ENCODE assay signal across 27 mouse cellular contexts in genomic region chr12:87121918-87122589, GRCm38 (mm10). TPM values are rescaled to one million over a fixed set of nuclear protein-coding genes. Genes with fewer than 3 reads are reported as not detected.
DNase-seq lines count a peak whose midpoint lies in the region; ATAC-seq and TF ChIP-seq lines count a peak whose summit lies in the region.
"Had no signal": no experiment of that assay in that cellular context is flagged by ENCODE, and none has a peak within 500 bp of the region (broad histone marks: within the 10 kb centered on the region; RNA-seq: fewer than 3 reads in every experiment).

No protein-coding gene starts in this region.

- peak; percentile 42 for DNase-seq in MEL-GATA-1-ER (ENCODE audit: extremely low read depth, low read depth)
- DNase-seq in liver, embryonic 14.5 days (ENCODE audit: low read depth in 3 of 3, low spot score in 3 of 3), result peak; percentile 52 to 60 (median 59)
- no peak for DNase-seq in frontal cortex, postnatal 36 days (ENCODE audit: low spot score in 2 of 2)
- no peak for DNase-seq in natural killer cell, adult 2 months (ENCODE audit: low spot score in 2 of 2)
- no peak for DNase-seq in hindbrain, embryonic 14.5 days (ENCODE audit: low spot score)
- DNase-seq: adrenal gland, postnatal 36 days; cerebellum, adult 9-11 months; gastrocnemius, postnatal 36 days; heart, adult 2 months; kidney, postnatal 25 days; layer of hippocampus, postnatal 36 days; lung, adult 18-20 months; lung, postnatal 10 days; right cerebral cortex, postnatal 25 days; spleen, adult 18-20 months had no signal

- no peaks in the 10 kb centered on the region for H3K27me3 ChIP-seq in liver, embryonic 14.5 days (ENCODE audit: control insufficient read depth, insufficient read depth, low read length)
- no peaks in the 10 kb centered on the region for H3K27me3 ChIP-seq in hindbrain, embryonic 14.5 days (ENCODE audit: control insufficient read depth, insufficient read depth, low read length)
- no peaks in the 10 kb centered on the region for H3K27me3 ChIP-seq in hindbrain, embryonic 12.5 days
- H3K27me3 ChIP-seq: embryonic facial prominence, embryonic 15.5 days; hindbrain, embryonic 15.5 days; midbrain, embryonic 13.5 days; neural tube, embryonic 12.5 days had no signal

- H3K9me3 ChIP-seq in liver, embryonic 14.5 days (ENCODE audit: control insufficient read depth, low read length), result no peaks in the 10 kb centered on the region
- no peaks in the 10 kb centered on the region for H3K9me3 ChIP-seq in hindbrain, embryonic 14.5 days (ENCODE audit: control insufficient read depth, low read length)
- H3K9me3 ChIP-seq in hindbrain, embryonic 12.5 days (replicated peaks), result no peaks in the 10 kb centered on the region
- H3K9me3 ChIP-seq: embryonic facial prominence, embryonic 15.5 days; forebrain, embryonic 10.5 days; hindbrain, embryonic 15.5 days; midbrain, embryonic 13.5 days; neural tube, embryonic 12.5 days had no signal

- no peak overlapping the region for H3K9ac ChIP-seq in liver, embryonic 14.5 days (replicated peaks)
- no peak overlapping the region for H3K9ac ChIP-seq in hindbrain, embryonic 14.5 days
- no peak overlapping the region for H3K9ac ChIP-seq in hindbrain, embryonic 12.5 days
- H3K9ac ChIP-seq: embryonic facial prominence, embryonic 15.5 days; hindbrain, embryonic 15.5 days; midbrain, embryonic 13.5 days; neural tube, embryonic 12.5 days had no signal

- 32% methylated on average over 4 of the region's 4 CpGs for WGBS in liver, embryonic 14.5 days (ENCODE audit: insufficient replicate concordance)
- 97% methylated on average over 4 of the region's 4 CpGs for WGBS in hindbrain, embryonic 14.5 days
- 97% methylated on average over 4 of the region's 4 CpGs for WGBS in hindbrain, embryonic 12.5 days

- H3K27ac ChIP-seq in liver, embryonic 14.5 days, result no peak overlapping the region; the same call in 1 of the 2 replicates
- no peak overlapping the region for H3K27ac ChIP-seq in hindbrain, embryonic 14.5 days
- H3K27ac ChIP-seq in hindbrain, embryonic 12.5 days, result no peak overlapping the region
- H3K27ac ChIP-seq: embryonic facial prominence, embryonic 15.5 days; forebrain, embryonic 10.5 days; heart, adult 2 months; hindbrain, embryonic 15.5 days; layer of hippocampus, adult 2 months; midbrain, embryonic 13.5 days; neural tube, embryonic 12.5 days had no signal

- no peak overlapping the region for H3K4me3 ChIP-seq in liver, embryonic 14.5 days (ENCODE audit: insufficient read depth in 1 of 2, low read depth in 2 of 2, low read length in 2 of 2)
- H3K4me3 ChIP-seq in hindbrain, embryonic 14.5 days (replicated peaks; ENCODE audit: low read length), result no peak overlapping the region
- H3K4me3 ChIP-seq in hindbrain, embryonic 12.5 days, result no peak overlapping the region
- H3K4me3 ChIP-seq: embryonic facial prominence, embryonic 15.5 days; forebrain, embryonic 10.5 days; heart, adult 2 months; hindbrain, embryonic 15.5 days; layer of hippocampus, adult 2 months; midbrain, embryonic 13.5 days; neural tube, embryonic 12.5 days had no signal

- no peak for TF ChIP-seq CTCF in liver, embryonic 14.5 days (IDR thresholded peaks at IDR 0.05; ENCODE audit: low read depth)

- peaks cover 6 to 7% of the 10 kb centered on the region in 2 experiments for H3K4me1 ChIP-seq in liver, embryonic 14.5 days (replicated peaks; ENCODE audit: control insufficient read depth in 2 of 2, insufficient read depth in 2 of 2, low read length in 1 of 2)
- no peaks in the 10 kb centered on the region for H3K4me1 ChIP-seq in hindbrain, embryonic 14.5 days (replicated peaks; ENCODE audit: control insufficient read depth, insufficient read depth, low read length)
- no peaks in the 10 kb centered on the region for H3K4me1 ChIP-seq in hindbrain, embryonic 12.5 days
- H3K4me1 ChIP-seq: embryonic facial prominence, embryonic 15.5 days; forebrain, embryonic 10.5 days; hindbrain, embryonic 15.5 days; midbrain, embryonic 13.5 days; neural tube, embryonic 12.5 days had no signal

- no peak overlapping the region for H3K4me2 ChIP-seq in liver, embryonic 14.5 days (ENCODE audit: low read depth)
- no peak overlapping the region for H3K4me2 ChIP-seq in hindbrain, embryonic 14.5 days (replicated peaks)
- H3K4me2 ChIP-seq in hindbrain, embryonic 12.5 days (replicated peaks), result no peak overlapping the region
- H3K4me2 ChIP-seq: embryonic facial prominence, embryonic 15.5 days; hindbrain, embryonic 15.5 days; midbrain, embryonic 13.5 days; neural tube, embryonic 12.5 days had no signal

- H3K36me3 ChIP-seq in liver, embryonic 14.5 days (replicated peaks; ENCODE audit: control insufficient read depth, insufficient read depth, low read depth), result no peaks in the 10 kb centered on the region
- H3K36me3 ChIP-seq in hindbrain, embryonic 14.5 days (replicated peaks; ENCODE audit: control insufficient read depth, insufficient read depth), result peaks cover 54% of the 10 kb centered on the region
- peaks cover 50% of the 10 kb centered on the region for H3K36me3 ChIP-seq in hindbrain, embryonic 12.5 days

- ATAC-seq in erythroblast, adult 5-6 weeks (replicated peaks; ENCODE audit: low FRiP score, poor library complexity, severe bottlenecking), result peak; percentile 79
- peak; percentile 93 for ATAC-seq in liver, embryonic 14.5 days (ENCODE audit: insufficient read depth)
- ATAC-seq in hindbrain, embryonic 14.5 days (ENCODE audit: low FRiP score), result no peak
- no peak for ATAC-seq in hindbrain, embryonic 12.5 days (ENCODE audit: low FRiP score)
- ATAC-seq: forebrain, embryonic 16.5 days; midbrain, embryonic 13.5 days had no signal

- TF ChIP-seq EP300 in liver, embryonic 14.5 days (IDR thresholded peaks at IDR 0.05; ENCODE audit: low read depth), result peak; percentile 57

RNA-seq across cellular contexts. Expression of gene Ngb, which starts 19.7 kb away (rescaled TPM):
- not detected in 2 replicates for total RNA-seq in erythroblast, adult 5-6 weeks (2015; ENCODE audit: low replicate concordance)
- total RNA-seq in erythroblast, adult 5-6 weeks (2017; ENCODE audit: low replicate concordance), result not detected in 2 replicates
- 0.04 TPM in 1 of 2 replicates, not detected in the other for polyA plus RNA-seq in liver, embryonic 14.5 days (2012; rRNA removed)
- polyA plus RNA-seq in liver, embryonic 14.5 days (2014; fragmentation: Nextera tagmentation; extraction: Ambion mirVana), result 0.11 TPM in 1 of 2 replicates, not detected in the other
- polyA plus RNA-seq in hindbrain, embryonic 14.5 days (2014; fragmentation: Nextera tagmentation; extraction: Ambion mirVana), result 3.2 and 5.0 TPM in 2 replicates
- polyA plus RNA-seq in hindbrain, embryonic 12.5 days (2016; fragmentation: Nextera tagmentation; extraction: Ambion mirVana), result 0.33 and 0.43 TPM in 2 replicates
- total RNA-seq: common myeloid progenitor, adult 5-6 weeks; gastrocnemius, postnatal 36 days; heart, adult 2 months; heart, postnatal 25 days; megakaryocyte, adult 5-6 weeks had no signal

RNA-seq across cellular contexts. Expression of gene Gstz1, which starts 24.9 kb away (rescaled TPM):
- total RNA-seq in erythroblast, adult 5-6 weeks (2015; ENCODE audit: low replicate concordance), result 6.1 and 8.4 TPM in 2 replicates
- 3.8 and 5.2 TPM in 2 replicates for total RNA-seq in erythroblast, adult 5-6 weeks (2017; ENCODE audit: low replicate concordance)
- polyA plus RNA-seq in liver, embryonic 14.5 days (2012; rRNA removed), result 94.8 and 115 TPM in 2 replicates
- polyA plus RNA-seq in liver, embryonic 14.5 days (2014; fragmentation: Nextera tagmentation; extraction: Ambion mirVana), result 91.0 and 101 TPM in 2 replicates
- polyA plus RNA-seq in hindbrain, embryonic 14.5 days (2014; fragmentation: Nextera tagmentation; extraction: Ambion mirVana), result 26.6 and 31.9 TPM in 2 replicates
- 24.1 and 24.6 TPM in 2 replicates for polyA plus RNA-seq in hindbrain, embryonic 12.5 days (2016; fragmentation: Nextera tagmentation; extraction: Ambion mirVana)

RNA-seq across cellular contexts. Expression of gene Pomt2, which starts 25.7 kb away (rescaled TPM):
- 0.58 and 2.7 TPM in 2 replicates for total RNA-seq in erythroblast, adult 5-6 weeks (2015; ENCODE audit: low replicate concordance)
- 1.7 and 2.1 TPM in 2 replicates for total RNA-seq in erythroblast, adult 5-6 weeks (2017; ENCODE audit: low replicate concordance)
- 2.6 and 2.8 TPM in 2 replicates for polyA plus RNA-seq in liver, embryonic 14.5 days (2012; rRNA removed)
- 3.9 and 4.9 TPM in 2 replicates for polyA plus RNA-seq in liver, embryonic 14.5 days (2014; fragmentation: Nextera tagmentation; extraction: Ambion mirVana)
- 15.1 and 19.6 TPM in 2 replicates for polyA plus RNA-seq in hindbrain, embryonic 14.5 days (2014; fragmentation: Nextera tagmentation; extraction: Ambion mirVana)
- polyA plus RNA-seq in hindbrain, embryonic 12.5 days (2016; fragmentation: Nextera tagmentation; extraction: Ambion mirVana), result 16.2 and 17.7 TPM in 2 replicates

Comparison
In these comparisons a context has a peak if more than half of its experiments do, and no peak if none do; other contexts are left out.
1. DNase-seq: peak in MEL-GATA-1-ER (single experiment) and liver, embryonic 14.5 days (3 of 3); none in frontal cortex, postnatal 36 days (0 of 2), natural killer cell, adult 2 months (0 of 2) and hindbrain, embryonic 14.5 days (single experiment).
2. ATAC-seq: peak in erythroblast, adult 5-6 weeks (single experiment) and liver, embryonic 14.5 days (single experiment); none in hindbrain, embryonic 14.5 days (single experiment) and hindbrain, embryonic 12.5 days (single experiment).